Mouse (Mus musculus): Measurements from ENCODE around the gene Smg6.
A peak's percentile ranks its signal among the peaks of the same experiment; 100 is the strongest.

The Smg6 gene

DNA sequence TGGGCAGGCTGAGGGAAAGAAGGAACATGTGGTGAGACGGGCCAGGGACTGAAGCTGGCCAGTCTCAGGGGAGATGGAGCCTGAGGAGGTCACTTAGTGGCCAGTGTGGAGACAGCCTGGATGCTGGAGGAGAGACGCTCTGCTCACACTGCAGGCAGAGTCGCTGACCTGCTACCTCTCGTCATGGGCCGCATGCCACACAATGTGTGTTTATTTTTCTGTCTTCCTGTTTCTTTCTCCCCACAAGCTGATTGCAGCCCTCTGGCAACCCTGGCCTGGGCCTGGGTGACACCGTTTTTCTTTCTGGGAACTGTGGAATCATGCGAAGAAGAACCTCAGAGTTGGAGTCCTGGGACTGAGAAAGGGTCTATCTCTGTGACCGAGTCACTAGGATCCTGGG, 276.1 kb downstream of the Smg6 start:
- TF ChIP-seq POU5F1 (IDR thresholded peaks at IDR 0.05; ENCODE audit: borderline replicate concordance, low read length) (no peak), CTCF (conservative IDR thresholded peaks at IDR 0.05; ENCODE audit: low read length) (no peak)
- Histone ChIP-seq H3K9me3 (ENCODE audit: low read length) (no peaks in the 10 kb centered on the region), H3K36me3 (ENCODE audit: insufficient read depth, low read length) (no peaks in the 10 kb centered on the region), H3K4me1 (replicated peaks; ENCODE audit: low read depth, low read length) (peaks cover 64% of the 10 kb centered on the region), H3K4me3 (replicated peaks; ENCODE audit: low read length) (no peak overlapping the region), H3K27me3 (ENCODE audit: insufficient read depth, low read length) (peaks cover 27% of the 10 kb centered on the region)

- Histone ChIP-seq H3K4me1 (replicated peaks; ENCODE audit: low read depth, low read length) (peaks cover 54% of the 10 kb centered on the region), H3K9me3 (ENCODE audit: low read length) (no peaks in the 10 kb centered on the region), H3K36me3 (ENCODE audit: insufficient read depth, low read length) (no peaks in the 10 kb centered on the region), H3K4me3 (replicated peaks; ENCODE audit: low read length) (no peak overlapping the region), H3K27me3 (ENCODE audit: insufficient read depth, low read length) (peaks cover 25% of the 10 kb centered on the region)
- TF ChIP-seq CTCF (conservative IDR thresholded peaks at IDR 0.05; ENCODE audit: low read length), result no peak
- no peak for TF ChIP-seq NANOG (IDR thresholded peaks at IDR 0.05; ENCODE audit: borderline replicate concordance, low read length)
- no peak for TF ChIP-seq POU5F1 (IDR thresholded peaks at IDR 0.05; ENCODE audit: borderline replicate concordance, low read length)
These were observed 278.3 kb downstream of the Smg6 start for GRCm38 (mm10) chr11:75203926-75204325.

GRCm38 (mm10) chr11:75204472-75204871, 278.8 kb downstream of the Smg6 start:
- H3K27me3 ChIP-seq (ENCODE audit: insufficient read depth, low read length), result peaks cover 22% of the 10 kb centered on the region
- H3K4me3 ChIP-seq (replicated peaks; ENCODE audit: low read length), result peak overlapping the region; percentile 30; the same call in 1 of the 2 replicates
- TF ChIP-seq CTCF (conservative IDR thresholded peaks at IDR 0.05; ENCODE audit: low read length), result no peak
- TF ChIP-seq POU5F1 (IDR thresholded peaks at IDR 0.05; ENCODE audit: borderline replicate concordance, low read length), result no peak
- no peak for TF ChIP-seq NANOG (IDR thresholded peaks at IDR 0.05; ENCODE audit: borderline replicate concordance, low read length)
- H3K4me1 ChIP-seq (replicated peaks; ENCODE audit: low read depth, low read length), result peaks cover 59% of the 10 kb centered on the region
- H3K36me3 ChIP-seq (ENCODE audit: insufficient read depth, low read length), result no peaks in the 10 kb centered on the region
- H3K9me3 ChIP-seq (ENCODE audit: low read length), result no peaks in the 10 kb centered on the region

GRCm38 (mm10) chr11:75206347-75206746, 280.7 kb downstream of the Smg6 start:
- Histone ChIP-seq H3K36me3 (ENCODE audit: insufficient read depth, low read length) (no peaks in the 10 kb centered on the region), H3K27me3 (ENCODE audit: insufficient read depth, low read length) (peaks cover 14% of the 10 kb centered on the region), H3K4me3 (replicated peaks; ENCODE audit: low read length) (no peak overlapping the region), H3K9me3 (ENCODE audit: low read length) (no peaks in the 10 kb centered on the region), H3K4me1 (replicated peaks; ENCODE audit: low read depth, low read length) (peaks cover 54% of the 10 kb centered on the region)
- TF ChIP-seq NANOG (IDR thresholded peaks at IDR 0.05; ENCODE audit: borderline replicate concordance, low read length) (no peak), POU5F1 (IDR thresholded peaks at IDR 0.05; ENCODE audit: borderline replicate concordance, low read length) (no peak), CTCF (conservative IDR thresholded peaks at IDR 0.05; ENCODE audit: low read length) (no peak)

GRCm38 (mm10) chr11:75209363-75209762, 283.7 kb downstream of the Smg6 start:
- TF ChIP-seq CTCF (conservative IDR thresholded peaks at IDR 0.05; ENCODE audit: low read length), result no peak
- no peak for TF ChIP-seq NANOG (IDR thresholded peaks at IDR 0.05; ENCODE audit: borderline replicate concordance, low read length)
- no peak for TF ChIP-seq POU5F1 (IDR thresholded peaks at IDR 0.05; ENCODE audit: borderline replicate concordance, low read length)
- Histone ChIP-seq H3K4me3 (replicated peaks; ENCODE audit: low read length) (no peak overlapping the region), H3K9me3 (ENCODE audit: low read length) (no peaks in the 10 kb centered on the region), H3K36me3 (ENCODE audit: insufficient read depth, low read length) (no peaks in the 10 kb centered on the region), H3K4me1 (replicated peaks; ENCODE audit: low read depth, low read length) (peaks cover 66% of the 10 kb centered on the region), H3K27me3 (ENCODE audit: insufficient read depth, low read length) (peaks cover 17% of the 10 kb centered on the region)

- no peaks in the 10 kb centered on the region for H3K9me3 ChIP-seq (ENCODE audit: low read length)
- TF ChIP-seq CTCF (conservative IDR thresholded peaks at IDR 0.05; ENCODE audit: low read length), result no peak
- no peak for TF ChIP-seq POU5F1 (IDR thresholded peaks at IDR 0.05; ENCODE audit: borderline replicate concordance, low read length)
- peaks cover 23% of the 10 kb centered on the region for H3K27me3 ChIP-seq (ENCODE audit: insufficient read depth, low read length)
- no peak overlapping the region for H3K4me3 ChIP-seq (replicated peaks; ENCODE audit: low read length)
- H3K4me1 ChIP-seq (replicated peaks; ENCODE audit: low read depth, low read length), result peaks cover 66% of the 10 kb centered on the region
- no peaks in the 10 kb centered on the region for H3K36me3 ChIP-seq (ENCODE audit: insufficient read depth, low read length)
These were observed 284.5 kb downstream of the Smg6 start for GRCm38 (mm10) chr11:75210093-75210492.

- Histone ChIP-seq H3K27me3 (ENCODE audit: insufficient read depth, low read length) (peaks cover 28% of the 10 kb centered on the region), H3K4me1 (replicated peaks; ENCODE audit: low read depth, low read length) (peaks cover 66% of the 10 kb centered on the region), H3K9me3 (ENCODE audit: low read length) (no peaks in the 10 kb centered on the region), H3K4me3 (replicated peaks; ENCODE audit: low read length) (no peak overlapping the region), H3K36me3 (ENCODE audit: insufficient read depth, low read length) (no peaks in the 10 kb centered on the region)
- TF ChIP-seq NANOG (IDR thresholded peaks at IDR 0.05; ENCODE audit: borderline replicate concordance, low read length), result no peak
- no peak for TF ChIP-seq CTCF (conservative IDR thresholded peaks at IDR 0.05; ENCODE audit: low read length)
- no peak for TF ChIP-seq POU5F1 (IDR thresholded peaks at IDR 0.05; ENCODE audit: borderline replicate concordance, low read length)
These were observed 285.1 kb downstream of the Smg6 start for GRCm38 (mm10) chr11:75210755-75211154.

DNA sequence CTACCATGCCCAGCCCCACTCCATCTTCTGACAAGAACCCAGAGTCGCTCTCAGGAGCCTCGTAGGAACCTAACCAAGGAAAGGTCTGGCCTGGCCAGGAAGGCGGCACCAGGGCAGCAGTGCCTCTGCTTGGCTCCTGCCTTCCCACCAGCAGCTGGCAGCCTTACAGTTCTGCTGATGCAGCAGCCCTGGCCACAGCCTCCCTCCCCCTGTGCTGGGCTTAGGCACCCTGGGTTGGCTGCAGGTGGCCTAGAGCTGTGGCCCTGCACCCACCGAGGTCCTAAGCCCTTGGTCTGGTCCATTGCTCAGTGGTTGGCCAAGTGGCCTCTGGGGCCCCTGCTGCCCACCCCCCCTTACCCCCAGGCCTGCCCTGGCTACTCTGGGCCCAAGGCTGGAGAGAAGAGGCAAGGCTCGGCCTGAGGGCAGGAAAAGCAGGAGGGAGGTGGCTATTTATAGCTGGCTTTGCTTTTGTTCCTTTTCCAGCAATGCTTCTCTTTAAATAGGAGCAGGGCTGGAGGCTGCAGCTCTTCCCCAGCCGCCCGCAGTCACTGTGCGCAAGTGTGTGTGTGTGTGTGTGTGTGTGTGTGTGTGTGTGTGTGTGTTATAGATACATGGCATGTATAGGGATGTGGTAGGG, 286.5 kb downstream of the Smg6 start:
- Histone ChIP-seq H3K4me3 (replicated peaks; ENCODE audit: low read length) (no peak overlapping the region), H3K9me3 (ENCODE audit: low read length) (no peaks in the 10 kb centered on the region), H3K27me3 (ENCODE audit: insufficient read depth, low read length) (peaks cover 30% of the 10 kb centered on the region), H3K4me1 (replicated peaks; ENCODE audit: low read depth, low read length) (peaks cover 69% of the 10 kb centered on the region), H3K36me3 (ENCODE audit: insufficient read depth, low read length) (no peaks in the 10 kb centered on the region)
- no peak for TF ChIP-seq NANOG (IDR thresholded peaks at IDR 0.05; ENCODE audit: borderline replicate concordance, low read length)
- TF ChIP-seq POU5F1 (IDR thresholded peaks at IDR 0.05; ENCODE audit: borderline replicate concordance, low read length), result no peak
- TF ChIP-seq CTCF (conservative IDR thresholded peaks at IDR 0.05; ENCODE audit: low read length), result no peak

DNA sequence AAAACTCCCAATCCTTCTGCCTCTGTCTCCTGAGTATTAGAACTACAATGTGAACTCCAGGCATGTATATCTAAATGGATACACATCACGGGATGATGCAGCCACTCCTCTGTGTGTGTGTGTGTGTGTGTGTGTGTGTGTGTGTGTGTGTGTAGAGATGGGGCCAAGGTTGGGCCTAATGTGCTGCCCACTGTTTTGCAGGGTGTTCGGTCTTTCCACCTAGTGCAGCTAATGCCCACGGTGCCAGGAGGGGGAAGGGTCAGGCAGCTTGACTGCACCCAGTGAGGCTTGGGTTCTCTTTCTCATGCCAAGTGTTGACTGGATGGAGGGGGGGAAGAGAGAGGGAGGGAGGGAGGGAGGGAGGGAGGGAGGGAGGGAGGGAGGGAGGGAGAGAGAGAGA, 287.3 kb downstream of the Smg6 start:
- no peak overlapping the region for H3K4me3 ChIP-seq (replicated peaks; ENCODE audit: low read length)
- TF ChIP-seq POU5F1 (IDR thresholded peaks at IDR 0.05; ENCODE audit: borderline replicate concordance, low read length), result no peak
- TF ChIP-seq CTCF (conservative IDR thresholded peaks at IDR 0.05; ENCODE audit: low read length), result no peak
- TF ChIP-seq NANOG (IDR thresholded peaks at IDR 0.05; ENCODE audit: borderline replicate concordance, low read length), result no peak
- H3K27me3 ChIP-seq (ENCODE audit: insufficient read depth, low read length), result peaks cover 32% of the 10 kb centered on the region
- H3K4me1 ChIP-seq (replicated peaks; ENCODE audit: low read depth, low read length), result peaks cover 69% of the 10 kb centered on the region
- H3K9me3 ChIP-seq (ENCODE audit: low read length), result no peaks in the 10 kb centered on the region
- H3K36me3 ChIP-seq (ENCODE audit: insufficient read depth, low read length), result no peaks in the 10 kb centered on the region

Measured in E14TG2a.4 (cell line).